Mouse (Mus musculus): ENCODE data around the gene Maml3.

GRCm38 (mm10) chr3:51939054-51939453 lies 165.8 kb downstream of the Maml3 start:
- TF ChIP-seq MAFK (IDR thresholded peaks at IDR 0.05; ENCODE audit: insufficient read depth, low read depth, low read length), result no peak
- TF ChIP-seq HCFC1 (IDR thresholded peaks at IDR 0.05; ENCODE audit: borderline replicate concordance, insufficient read depth, low read length), result no peak
- TF ChIP-seq ZC3H11A (IDR thresholded peaks at IDR 0.05; ENCODE audit: borderline replicate concordance, low read depth, low read length), result no peak
- TF ChIP-seq ZNF384 (IDR thresholded peaks at IDR 0.05; ENCODE audit: low read depth, low read length), result no peak

All from ES-E14 (cell line).